Mouse (Mus musculus) liver, postnatal 0 days (tissue): ENCODE data around the gene Kif18b. TPM values are rescaled to one million over a fixed set of nuclear protein-coding genes. Genes with fewer than 3 reads are reported as not detected.
A peak's percentile ranks its signal among the peaks of the same experiment; 100 is the strongest.

Experiments used
- ATAC-seq: fragments of 200-750 bp; cut with Nextera tagmentation; 2 replicates; pipeline ENCODE4 v1.8.0; 2017; ENCODE audit warnings: mild to moderate bottlenecking, moderate library complexity
- DNase-seq: peaks from one replicate; pipeline ENCODE4 v3.0.0-alpha.2; 2016
- H3K27ac ChIP-seq: fragments of 300-500 bp; sonication (generic); 2 replicates; pipeline ENCODE4 v1.5.1; 2014; ENCODE audit warnings: antibody characterized with exemption, moderate library complexity, mild to moderate bottlenecking, low read depth
- H3K27me3 ChIP-seq: fragments of 300-500 bp; sonication (generic); 2 replicates; pipeline ENCODE4 v1.6.1; 2014; ENCODE audit warnings: low read length, control low read depth, mixed read lengths; ENCODE audit not compliant: insufficient read depth
- H3K36me3 ChIP-seq: fragments of 300-500 bp; sonication (generic); replicated peaks from 2 replicates; pipeline ENCODE4 v1.6.1; 2014; ENCODE audit warnings: mild to moderate bottlenecking, control low read depth, low read length, moderate library complexity, mixed read lengths; ENCODE audit not compliant: insufficient read depth
- H3K4me1 ChIP-seq: fragments of 300-500 bp; sonication (generic); 2 replicates; pipeline ENCODE4 v1.6.1; 2014; ENCODE audit warnings: antibody characterized with exemption, mild to moderate bottlenecking, control low read depth; ENCODE audit not compliant: insufficient read depth
- H3K4me2 ChIP-seq: fragments of 300-500 bp; sonication (generic); 2 replicates; pipeline ENCODE4 v1.6.1; 2014; ENCODE audit warnings: low read depth, mild to moderate bottlenecking, low read length, moderate library complexity, mixed read lengths
- H3K4me3 ChIP-seq: fragments of 300-500 bp; sonication (generic); 2 replicates; pipeline ENCODE4 v1.5.1; 2014; ENCODE audit warnings: low read depth, low read length
- H3K9ac ChIP-seq: fragments of 300-500 bp; sonication (generic); replicated peaks from 2 replicates; pipeline ENCODE4 v1.6.1; 2014; ENCODE audit warnings: mild to moderate bottlenecking, moderate library complexity
- H3K9me3 ChIP-seq: fragments of 300-500 bp; sonication (generic); 2 replicates; pipeline ENCODE4 v1.6.1; 2016; ENCODE audit warnings: mild to moderate bottlenecking, control low read depth, low read length, mixed read lengths
- CTCF ChIP-seq: sonication (generic); IDR thresholded peaks from 2 replicates; pipeline ENCODE4 v1.5.1; 2016; ENCODE audit warnings: antibody characterized with exemption, low read depth
- EP300 ChIP-seq: IDR thresholded peaks from 2 replicates; pipeline ENCODE4 v1.6.1; 2016; ENCODE audit warnings: antibody characterized with exemption, low read depth, mild to moderate bottlenecking
- WGBS: fragments of 180-500 bp; shearing (Covaris S2); extraction: QIAGEN DNeasy Blood & Tissue Kit; methylation state at CpG from one replicate; pipeline ENCODE4 v1.1.7; 2014; ENCODE audit not compliant: insufficient replicate concordance; 5-methylcytosine and 5-hydroxymethylcytosine counted together
- polyA plus RNA-seq: library from polyadenylated mRNA; unstranded; fragments of >200 nt; fragmentation: Nextera tagmentation; extraction: Ambion mirVana; gene quantifications from 2 replicates; pipeline ENCODE4 v1.2.1, GENCODE M21; 2015

Gene Kif18b
- polyA plus RNA-seq, 1 experiment from 2014 or later: 3.4 TPM

DNA sequence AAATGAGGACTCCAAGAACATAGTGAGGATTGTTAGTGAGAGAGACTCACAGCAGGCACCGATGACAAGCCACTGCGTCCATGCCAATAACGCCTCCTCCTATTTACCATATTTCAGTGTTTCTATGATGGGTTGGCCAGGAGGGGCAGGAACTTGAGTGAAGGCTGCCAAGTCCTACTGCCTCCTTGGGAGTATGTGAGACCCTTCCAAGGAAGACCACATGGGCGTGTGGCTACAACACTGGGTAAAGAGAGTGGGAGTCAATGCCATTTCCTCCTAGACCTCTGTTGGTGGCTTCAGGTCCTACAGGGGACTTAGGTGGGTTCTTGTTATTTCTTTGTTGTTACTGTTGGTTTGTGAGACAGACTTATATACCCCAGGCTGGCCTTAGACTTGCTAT lies 23.7 kb downstream of the Kif18b start:
- WGBS: 41% methylated on average over 4 of the region's 4 CpGs
- H3K9me3 ChIP-seq: no peaks in the 10 kb centered on the region
- H3K4me1 ChIP-seq: peaks cover 6% of the 10 kb centered on the region
- no peak for ATAC-seq
- no peak overlapping the region for H3K9ac ChIP-seq
- peaks cover 11% of the 10 kb centered on the region for H3K36me3 ChIP-seq
- H3K4me2 ChIP-seq: peak overlapping the region; percentile 14; the same call in 1 of the 2 replicates
- no peak for DNase-seq
- TF ChIP-seq CTCF: no peak
- TF ChIP-seq EP300: no peak
- no peak overlapping the region for H3K27ac ChIP-seq
- no peak overlapping the region for H3K4me3 ChIP-seq
- peaks cover 6% of the 10 kb centered on the region; the same call in 1 of the 2 replicates for H3K27me3 ChIP-seq

GRCm38 (mm10) chr11:102900763-102901162 lies 24.2 kb downstream of the Kif18b start, which contains the start of gene Gfap:
Gene Gfap, minus strand, starts transcription at chr11:102900912.
- Histone ChIP-seq H3K4me3 (no peak within 1 kb of the TSS), H3K9ac (no peak within 1 kb of the TSS), H3K27ac (no peak within 1 kb of the TSS), H3K4me2 (peak within 1 kb of the TSS; percentile 14; the same call in 1 of the 2 replicates), H3K9me3 (no peaks in the 10 kb centered on the region), H3K36me3 (peaks cover 6% of the 10 kb centered on the region), H3K27me3 (peaks cover 6% of the 10 kb centered on the region; the same call in 1 of the 2 replicates), H3K4me1 (peaks cover 8% of the 10 kb centered on the region)
- no peak for ATAC-seq
- TF ChIP-seq CTCF: peak; percentile 99
- no peak for TF ChIP-seq EP300
- WGBS: 10% methylated on average over 7 of the region's 7 CpGs
- peak; percentile 84 for DNase-seq

DNA sequence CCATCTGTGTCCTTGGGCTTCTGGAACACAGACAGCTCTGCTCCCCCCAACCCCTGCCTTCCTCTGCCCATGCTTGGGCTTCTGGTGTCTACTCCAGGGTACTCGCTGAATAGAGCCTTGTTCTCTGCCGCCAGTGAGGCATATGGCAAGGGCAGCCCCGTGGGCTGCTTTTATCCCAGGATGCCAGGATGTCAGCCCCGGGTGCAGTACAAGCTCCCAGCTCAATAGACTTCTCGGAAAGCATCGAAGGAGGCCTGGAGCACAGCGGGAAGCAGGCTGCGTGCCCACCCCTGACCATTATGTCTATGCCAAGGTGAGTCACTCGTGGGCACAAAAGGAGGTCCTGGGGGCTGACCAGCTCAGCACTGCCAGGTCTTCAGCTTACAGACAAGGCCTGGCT lies 26.5 kb downstream of the Kif18b start:
- Histone ChIP-seq H3K4me1 (peaks cover 11% of the 10 kb centered on the region), H3K27ac (no peak overlapping the region), H3K27me3 (peaks cover 17% of the 10 kb centered on the region), H3K4me3 (no peak overlapping the region), H3K4me2 (no peak overlapping the region), H3K9ac (no peak overlapping the region), H3K36me3 (no peaks in the 10 kb centered on the region), H3K9me3 (no peaks in the 10 kb centered on the region)
- ATAC-seq: no peak
- WGBS: 84% methylated on average over 9 of the region's 9 CpGs
- DNase-seq: no peak
- no peak for TF ChIP-seq EP300
- no peak for TF ChIP-seq CTCF

DNA sequence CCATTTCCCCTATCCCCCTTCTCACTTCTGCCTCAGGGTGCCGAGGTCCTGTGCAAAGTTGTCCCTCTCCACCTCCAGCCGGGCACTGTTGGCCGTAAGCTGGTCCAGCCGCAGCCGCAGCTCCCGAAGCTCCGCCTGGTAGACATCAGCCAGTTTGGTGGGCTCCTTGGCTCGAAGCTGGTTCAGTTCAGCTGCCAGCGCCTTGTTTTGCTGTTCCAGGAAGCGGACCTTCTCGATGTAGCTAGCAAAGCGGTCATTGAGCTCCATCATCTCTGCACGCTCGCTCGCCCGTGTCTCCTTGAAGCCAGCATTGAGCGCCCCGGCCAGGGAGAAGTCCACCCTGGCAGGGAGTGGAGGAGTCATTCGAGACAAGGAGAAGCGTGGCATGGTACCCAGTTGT lies 28.3 kb downstream of the Kif18b start:
- no peak overlapping the region for H3K4me3 ChIP-seq
- no peaks in the 10 kb centered on the region for H3K36me3 ChIP-seq
- TF ChIP-seq EP300 (no peak), CTCF (no peak)
- no peak overlapping the region for H3K4me2 ChIP-seq
- H3K9me3 ChIP-seq: no peaks in the 10 kb centered on the region
- 76% methylated on average over 20 of the region's 20 CpGs for WGBS
- H3K27ac ChIP-seq: peak overlapping the region; percentile 71; the same call in 1 of the 2 replicates
- H3K4me1 ChIP-seq: peaks cover 16% of the 10 kb centered on the region
- peaks cover 27% of the 10 kb centered on the region for H3K27me3 ChIP-seq
- ATAC-seq (no peak), DNase-seq (no peak)
- no peak overlapping the region for H3K9ac ChIP-seq

GRCm38 (mm10) chr11:102895779-102896178 lies 29.1 kb downstream of the Kif18b start:
- peaks cover 29% of the 10 kb centered on the region for H3K27me3 ChIP-seq
- H3K4me2 ChIP-seq: peak overlapping the region; percentile 89
- peaks cover 16% of the 10 kb centered on the region for H3K4me1 ChIP-seq
- peak overlapping the region; percentile 67 for H3K9ac ChIP-seq
- no peaks in the 10 kb centered on the region for H3K36me3 ChIP-seq
- peak overlapping the region; percentile 71 for H3K27ac ChIP-seq
- WGBS: 47% methylated on average over 9 of the region's 9 CpGs
- ATAC-seq (peak; percentile 97), DNase-seq (peak; percentile 62)
- no peaks in the 10 kb centered on the region for H3K9me3 ChIP-seq
- peak; percentile 85 for TF ChIP-seq EP300
- TF ChIP-seq CTCF: no peak
- H3K4me3 ChIP-seq: peak overlapping the region; percentile 44

DNA sequence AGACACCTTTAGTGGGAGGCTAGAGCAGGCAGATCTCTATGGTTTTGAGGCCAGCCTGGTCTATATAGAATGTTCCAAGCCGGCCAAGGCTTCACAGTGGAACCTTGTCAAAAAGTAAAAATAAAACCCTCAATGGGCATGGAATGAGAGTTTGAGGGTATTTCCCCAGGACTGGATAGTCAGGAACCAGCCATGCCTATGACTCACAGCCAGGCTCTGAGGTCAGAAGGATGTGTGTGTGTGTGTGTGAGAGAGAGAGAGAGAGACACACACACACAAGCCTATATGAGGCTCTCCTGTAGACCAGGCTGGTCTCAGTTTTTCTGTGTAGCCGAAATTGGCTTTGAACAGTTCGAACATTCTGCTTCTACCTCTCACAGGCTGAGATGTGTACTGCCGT lies 30.2 kb downstream of the Kif18b start:
- peak overlapping the region; percentile 67 for H3K9ac ChIP-seq
- H3K27me3 ChIP-seq: peaks cover 29% of the 10 kb centered on the region
- 80% methylated on average over 4 of the region's 4 CpGs for WGBS
- ATAC-seq (no peak), DNase-seq (no peak)
- TF ChIP-seq EP300: no peak
- no peak for TF ChIP-seq CTCF
- H3K4me1 ChIP-seq: peaks cover 16% of the 10 kb centered on the region
- H3K36me3 ChIP-seq: no peaks in the 10 kb centered on the region
- H3K27ac ChIP-seq: peak overlapping the region; percentile 71; the same call in 1 of the 2 replicates
- H3K9me3 ChIP-seq: no peaks in the 10 kb centered on the region
- H3K4me3 ChIP-seq: peak overlapping the region; percentile 44
- H3K4me2 ChIP-seq: peak overlapping the region; percentile 89
